Mouse (Mus musculus): ENCODE data around the gene Cyp2a5. TPM values are rescaled to one million over a fixed set of nuclear protein-coding genes. Genes with fewer than 3 reads are reported as not detected.

Gene Cyp2a5
- under 1 TPM in 1 of 2 experiments, not detected in 1; 0.39 TPM for polyA plus RNA-seq (2017; shearing (Covaris generic))

DNA sequence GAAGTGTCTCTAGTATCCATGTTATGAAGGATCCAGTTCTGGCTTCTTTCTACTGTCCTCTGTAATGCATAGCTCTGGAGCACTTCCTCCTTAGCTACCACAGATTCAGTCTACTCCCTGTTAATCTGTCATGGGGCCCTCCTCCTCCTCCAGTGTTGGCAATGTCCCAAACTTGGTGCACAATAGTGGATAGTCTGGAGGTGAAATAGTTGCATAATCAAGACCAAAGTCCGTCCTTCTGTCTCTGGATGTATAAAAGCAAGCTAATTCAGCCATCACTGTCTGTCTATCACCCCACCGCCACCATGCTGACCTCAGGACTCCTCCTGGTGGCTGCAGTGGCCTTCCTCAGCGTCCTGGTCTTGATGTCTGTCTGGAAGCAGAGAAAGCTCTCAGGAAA is at the start of gene Cyp2a5:
Gene Cyp2a5, plus strand, starts transcription at position 247 of the 400 bp plus-strand sequence.

DNA sequence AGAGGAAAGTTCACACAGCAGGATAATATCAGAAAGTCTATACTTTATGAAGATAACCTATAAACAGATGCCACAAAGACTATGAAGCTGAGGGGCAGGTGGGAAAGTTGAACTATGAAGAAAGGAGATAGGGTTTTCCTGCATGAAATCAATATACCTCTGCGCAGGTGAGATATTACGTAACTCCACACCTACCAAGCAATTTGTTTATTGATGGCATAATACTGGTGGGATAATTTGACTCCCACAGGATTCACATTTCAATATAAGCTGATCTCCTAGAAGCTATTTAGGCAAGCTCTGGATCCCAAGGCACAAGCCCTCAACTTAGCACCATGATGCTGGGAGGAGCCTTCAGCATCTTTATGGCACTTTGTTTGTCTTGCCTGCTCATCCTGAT is 26.5 kb upstream of the Cyp2a5 start, which contains the start of gene Cyp2g1:
Gene Cyp2g1, plus strand, starts transcription at position 301 of the 400 bp plus-strand sequence.

Other genes with a start within 250 kb of the Cyp2a5 start
- gene Vmn1r185, start 216.8 kb upstream of the Cyp2a5 start, polyA plus RNA-seq (2017; shearing (Covaris generic)): under 1 TPM; 0.23 to 0.73 TPM
- under 1 TPM; 0.10 to 0.59 TPM for gene Cyp2b23, start 148.9 kb upstream of the Cyp2a5 start, polyA plus RNA-seq (2017; shearing (Covaris generic))
- under 1 TPM in 1 of 2 experiments, not detected in 1; 0.71 TPM for gene Cyp2b19, start 78.2 kb upstream of the Cyp2a5 start, polyA plus RNA-seq (2017; shearing (Covaris generic))
- not detected for gene Cyp2g1, start 26.4 kb upstream of the Cyp2a5 start, polyA plus RNA-seq (2017; shearing (Covaris generic))
- under 1 TPM in 1 of 2 experiments, not detected in 1; 0.22 TPM for gene Cyp2a22, start 104.1 kb downstream of the Cyp2a5 start, polyA plus RNA-seq (2017; shearing (Covaris generic))
- under 1 TPM; 0.06 to 0.28 TPM for gene Cyp2a12, start 193.8 kb downstream of the Cyp2a5 start, polyA plus RNA-seq (2017; shearing (Covaris generic))

Data from inflammation-experienced regulatory T-cells (primary cell).